Mouse (Mus musculus) brain, embryonic 14.5 days (tissue): Measurements from ENCODE around the gene Cnr2.

Source experiments
- CTCF ChIP-seq: fragments of 200-500 bp; IDR thresholded peaks from 2 replicates; pipeline ENCODE4 v1.5.1; 2012; ENCODE audit warnings: inconsistent platforms, mild to moderate bottlenecking, moderate library complexity, borderline replicate concordance; ENCODE audit not compliant: insufficient read depth, insufficient read length; ENCODE audit errors: extremely low read depth
- POLR2A ChIP-seq: fragments of 200-500 bp; IDR thresholded peaks from 2 replicates; pipeline ENCODE4 v1.6.1; 2012; ENCODE audit warnings: mild to moderate bottlenecking, inconsistent platforms, borderline replicate concordance; ENCODE audit not compliant: poor library complexity, insufficient read depth, insufficient read length, severe bottlenecking; ENCODE audit errors: extremely low read depth

DNA sequence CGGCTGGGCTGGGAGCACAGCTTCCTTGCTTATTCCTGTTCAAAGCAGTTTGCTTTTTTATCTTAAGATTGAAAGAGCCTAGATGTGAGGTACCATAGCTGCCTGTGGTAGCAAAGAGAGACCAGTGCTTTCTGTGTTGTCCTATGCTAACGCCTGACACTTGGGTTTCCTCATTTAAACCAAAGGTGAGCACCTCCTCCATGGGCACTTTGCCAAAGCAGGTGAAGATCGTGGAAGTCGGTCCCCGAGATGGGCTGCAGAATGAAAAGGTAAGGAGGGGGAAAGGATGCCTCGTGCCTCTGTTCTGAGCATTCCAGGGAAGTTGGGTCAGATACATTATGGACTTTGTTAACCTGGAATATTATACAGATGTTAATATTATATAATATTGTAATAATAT is 55.2 kb downstream of the Cnr2 start:
- TF ChIP-seq POLR2A (no peak), CTCF (no peak)
